Mouse (Mus musculus) frontal cortex, adult 2 months (tissue): Measurements from ENCODE around the gene Cwc25. TPM values are rescaled to one million over a fixed set of nuclear protein-coding genes. Genes with fewer than 3 reads are reported as not detected.
"Not testable (repeated sequence)": the region's sequence is repeated elsewhere in the genome, so short reads cannot be mapped to it uniquely, and the experiment has no call there.

Experiments used
- DNase-seq, 2 experiments: peaks; one replicate each; pipeline ENCODE4 v3.0.0; 2022; ENCODE audit warnings: low spot score in 1 of 2; ENCODE audit errors: extremely low spot score in 1 of 2
- polyA plus RNA-seq: library from polyadenylated mRNA; depleted of rRNA; stranded (reverse); fragments of >200 nt; gene quantifications from 2 replicates; pipeline ENCODE4 v1.2.3, GENCODE M21; 2012

The Cwc25 gene
- polyA plus RNA-seq, 1 experiment, result 18.0 TPM

DNA sequence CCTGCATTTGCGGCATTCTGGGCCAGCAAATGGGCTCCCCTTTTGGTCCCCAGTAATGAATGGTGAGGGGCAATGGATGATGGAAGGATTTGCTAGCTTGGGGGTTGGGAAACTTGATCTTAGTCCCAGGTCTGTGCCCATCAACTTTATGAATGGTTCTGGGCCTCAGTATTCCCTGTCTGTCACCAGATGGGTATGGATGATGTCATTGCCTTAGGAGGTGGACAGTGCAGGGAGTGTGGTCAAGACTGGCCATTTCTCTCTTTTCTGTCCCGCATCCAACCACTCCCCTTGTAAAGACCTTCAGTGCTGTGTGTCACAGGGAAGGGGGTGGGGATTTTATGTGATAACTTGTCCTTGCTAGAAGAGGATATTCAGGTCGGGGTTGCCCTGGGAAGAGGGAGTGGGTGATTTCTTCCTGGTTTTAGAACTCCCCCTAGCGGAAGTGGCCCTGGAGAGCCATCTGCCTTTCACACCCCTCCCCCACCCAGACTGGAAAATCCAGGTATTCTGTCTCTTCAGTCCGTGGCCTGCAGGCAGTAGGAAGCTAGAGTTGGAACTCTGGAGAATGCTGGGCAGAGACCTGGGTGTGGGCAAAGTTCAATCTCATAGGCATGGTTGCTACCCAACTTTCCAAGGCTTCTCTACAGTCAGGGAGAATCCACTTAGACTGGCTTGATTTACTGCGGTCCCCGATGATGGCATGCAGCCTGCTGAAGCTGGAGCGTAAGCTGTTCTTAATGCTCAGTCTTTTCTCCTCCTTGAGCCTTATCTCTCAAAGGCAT is 35.2 kb upstream of the Cwc25 start:
- DNase-seq, result peak in 1 of 2 experiments; percentile 75

DNA sequence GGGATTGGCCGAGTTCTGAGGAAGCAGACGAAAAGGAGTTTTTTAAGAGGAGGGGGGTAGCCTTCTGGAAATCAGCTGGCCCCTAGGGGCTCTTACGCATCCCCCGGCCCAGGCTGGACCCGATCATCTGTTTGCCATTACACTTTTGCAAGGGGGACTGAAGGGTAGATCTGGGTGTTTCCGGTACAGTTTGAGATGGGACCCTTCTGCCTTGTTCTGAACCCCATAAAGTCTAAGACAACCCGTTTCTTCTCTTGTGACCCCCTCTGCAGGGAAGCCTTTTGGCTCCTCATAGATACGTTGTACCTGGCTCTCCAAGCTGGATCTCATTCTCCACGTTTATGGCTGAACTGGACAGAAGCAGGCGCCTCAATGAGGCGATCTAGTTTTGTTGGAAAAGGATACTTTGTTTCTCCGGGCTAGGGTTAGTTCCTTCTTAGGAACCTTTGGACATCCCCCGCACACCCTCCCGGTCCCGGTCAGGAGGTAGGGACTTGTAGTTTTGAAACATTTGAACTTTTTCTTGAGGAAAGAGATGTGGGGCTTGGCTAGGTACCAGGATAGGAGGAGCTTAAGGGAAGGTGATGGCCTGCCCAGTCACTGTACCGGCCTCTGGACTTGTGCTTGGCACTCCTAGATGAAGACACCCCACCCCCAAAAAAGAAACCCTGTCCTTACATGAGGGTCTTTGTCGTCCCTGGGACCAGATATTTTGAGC is 34.5 kb upstream of the Cwc25 start:
- no peak for DNase-seq

DNA sequence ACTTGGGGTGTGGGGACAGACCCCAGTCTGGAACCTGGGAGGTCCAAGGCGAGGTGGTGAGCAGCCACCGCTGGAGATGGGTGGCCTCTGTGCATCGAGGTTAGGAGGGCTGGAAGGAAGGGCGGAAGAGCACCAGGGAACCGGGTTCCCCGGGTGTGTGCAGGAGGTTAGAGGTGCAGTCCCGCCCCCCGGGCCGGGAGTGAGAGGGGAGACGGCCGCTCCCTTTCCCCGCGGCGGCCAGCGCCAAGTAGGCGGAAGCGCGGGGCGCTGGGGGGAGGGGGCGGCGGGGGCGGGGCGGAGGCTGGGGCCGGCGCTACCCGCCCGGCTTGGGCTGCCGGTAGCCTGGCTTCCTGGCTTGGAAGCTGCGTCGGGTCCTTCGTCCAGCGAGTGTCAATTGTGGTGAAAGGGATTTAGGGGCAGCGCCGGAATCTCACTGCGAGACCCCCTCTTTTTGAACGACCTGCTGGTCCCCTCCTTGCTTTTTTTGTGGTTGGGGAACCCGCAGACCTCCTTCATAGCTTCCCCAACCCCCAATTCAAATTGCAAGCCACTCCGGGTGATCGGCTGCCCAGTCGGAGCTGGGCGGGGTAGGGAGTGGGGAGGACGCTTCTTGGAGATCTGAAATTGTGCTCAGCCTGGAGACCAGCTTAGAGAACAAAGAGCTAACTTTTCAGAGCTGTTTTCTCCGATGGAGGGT is 33.8 kb upstream of the Cwc25 start:
- no peak for DNase-seq

DNA sequence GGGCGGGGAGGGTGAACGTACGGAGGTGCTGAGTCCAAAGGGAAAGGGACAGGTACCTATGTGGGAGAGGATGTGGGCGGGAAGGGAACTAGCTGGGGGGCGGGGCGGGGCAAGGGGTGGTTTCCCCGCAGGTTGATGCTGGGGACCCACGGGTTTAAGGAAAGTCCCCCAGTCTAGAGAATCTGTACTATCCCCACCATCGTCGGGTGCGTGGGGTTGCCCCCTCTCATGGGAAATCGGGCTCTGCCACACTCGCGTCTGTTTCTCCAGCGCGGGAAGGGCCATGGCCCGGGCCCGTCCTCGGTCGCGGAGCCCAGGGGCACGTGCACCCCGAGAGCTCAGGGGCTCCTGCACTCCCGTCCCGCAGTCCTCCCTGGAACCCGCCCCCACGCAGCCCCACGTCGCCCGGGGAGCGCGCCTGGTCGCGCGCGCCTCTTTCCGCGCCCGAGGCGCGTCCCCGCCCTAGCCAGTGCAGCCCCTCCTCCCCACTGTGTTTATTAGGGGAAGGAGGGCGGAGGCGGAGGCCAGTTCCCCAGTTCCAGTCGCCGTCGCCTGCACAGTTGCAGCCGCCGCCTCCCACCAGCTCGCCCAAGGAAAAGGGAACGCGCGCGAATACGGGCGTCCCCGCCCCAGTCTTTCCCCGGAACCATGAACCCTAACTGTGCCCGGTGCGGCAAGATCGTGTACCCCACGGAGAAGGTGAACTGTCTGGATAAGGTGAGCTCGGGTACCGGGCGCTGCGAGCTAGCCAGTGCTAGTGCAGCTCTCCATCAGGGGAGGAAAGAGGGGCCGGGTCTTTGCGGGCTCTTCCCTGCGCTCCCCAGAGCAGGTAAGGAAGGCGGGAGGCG is 33.0 kb upstream of the Cwc25 start:
- peak in 1 of 2 experiments; percentile 89 for DNase-seq

DNA sequence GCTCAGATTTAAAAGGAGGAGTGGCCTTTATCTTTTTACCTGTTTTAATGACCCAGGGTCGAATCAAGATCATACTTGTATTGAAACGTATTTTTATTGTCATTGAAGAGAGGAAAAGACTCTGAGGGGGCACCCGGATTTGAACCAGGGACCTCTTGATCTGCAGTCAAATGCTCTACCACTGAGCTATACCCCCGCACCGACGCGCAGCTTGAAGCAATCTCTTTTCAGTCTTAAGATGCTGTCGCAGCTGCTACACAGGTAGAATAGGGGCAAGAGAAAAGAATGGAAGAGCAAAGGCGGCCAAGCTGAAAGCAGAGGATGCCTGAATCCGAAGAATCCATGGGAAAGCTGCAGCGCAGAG is 32.4 kb upstream of the Cwc25 start, which contains the start of gene Lasp1:
TSS of gene Lasp1 (plus strand) at position 219 of the 364 bp plus-strand sequence.
- peak; percentile 80 to 96 for DNase-seq

DNA sequence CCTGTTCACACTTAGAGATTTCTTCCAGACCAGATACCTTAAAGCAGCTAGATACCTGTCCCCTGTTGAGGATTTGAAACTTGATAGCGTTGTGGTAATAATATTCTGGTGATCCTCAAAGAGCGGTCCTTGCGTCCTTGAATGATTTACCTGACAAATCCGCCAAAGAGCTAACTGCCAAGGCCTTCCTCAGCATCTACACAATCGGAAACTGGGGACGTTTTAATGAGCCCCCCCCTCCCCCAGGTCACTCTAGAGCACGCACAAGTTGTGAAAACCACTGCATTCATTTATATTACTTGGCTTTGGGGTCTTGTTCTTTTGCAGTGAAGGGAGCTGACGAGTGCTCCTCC is 31.7 kb upstream of the Cwc25 start:
- DNase-seq, result no peak

DNA sequence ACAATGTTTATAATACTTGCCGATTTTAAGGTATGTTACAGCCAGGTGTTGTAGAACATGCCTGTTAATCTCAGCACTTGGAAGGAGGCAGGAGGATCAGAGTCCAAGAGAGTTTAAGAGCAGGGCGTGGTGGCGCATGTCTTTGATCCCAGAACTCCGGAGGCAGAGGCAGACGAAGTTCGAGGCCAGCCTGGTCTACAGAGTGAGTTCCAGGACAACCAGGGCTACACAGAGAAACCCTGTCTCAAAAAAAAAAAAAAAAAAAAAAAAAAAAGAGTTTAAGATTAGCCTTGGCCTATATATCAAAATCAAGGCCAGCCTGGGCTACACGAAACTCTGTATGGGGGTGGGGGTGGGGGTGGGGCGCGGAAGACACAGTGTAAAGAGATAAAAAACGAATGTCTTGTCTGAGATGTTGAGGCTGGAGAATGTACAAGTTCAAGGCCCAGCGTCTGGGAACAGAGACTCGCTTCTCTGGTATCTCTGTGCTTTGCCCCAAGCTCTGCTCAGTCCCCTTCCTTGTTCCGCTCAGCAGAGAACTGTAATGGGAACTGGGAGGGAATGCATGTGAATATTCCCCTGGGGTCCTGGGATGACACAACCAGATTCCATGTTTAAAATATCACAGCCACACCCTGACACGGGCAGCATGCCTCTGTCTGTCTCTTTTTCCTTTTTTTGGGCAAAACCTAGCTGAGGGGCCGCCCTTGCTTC is 31.2 kb upstream of the Cwc25 start:
- no peak for DNase-seq

DNA sequence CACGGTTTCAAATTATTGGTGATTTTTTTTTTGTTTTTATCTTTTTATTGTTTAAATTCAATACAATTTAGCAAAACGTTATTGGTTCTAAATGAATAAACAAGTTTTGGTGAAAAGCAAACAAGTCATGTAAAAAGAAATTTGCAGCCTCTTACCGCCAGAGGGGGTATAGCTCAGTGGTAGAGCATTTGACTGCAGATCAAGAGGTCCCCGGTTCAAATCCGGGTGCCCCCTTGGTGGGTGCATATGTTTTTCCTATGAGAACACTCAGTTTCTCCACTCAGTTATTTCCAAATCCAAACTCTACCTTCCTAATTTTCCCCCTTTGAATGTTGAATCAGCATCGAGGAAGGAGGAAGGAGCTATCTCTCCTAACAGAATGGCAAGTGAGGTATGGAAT is 30.6 kb upstream of the Cwc25 start:
- DNase-seq, result peak in 1 of 2 experiments; percentile 94

DNA sequence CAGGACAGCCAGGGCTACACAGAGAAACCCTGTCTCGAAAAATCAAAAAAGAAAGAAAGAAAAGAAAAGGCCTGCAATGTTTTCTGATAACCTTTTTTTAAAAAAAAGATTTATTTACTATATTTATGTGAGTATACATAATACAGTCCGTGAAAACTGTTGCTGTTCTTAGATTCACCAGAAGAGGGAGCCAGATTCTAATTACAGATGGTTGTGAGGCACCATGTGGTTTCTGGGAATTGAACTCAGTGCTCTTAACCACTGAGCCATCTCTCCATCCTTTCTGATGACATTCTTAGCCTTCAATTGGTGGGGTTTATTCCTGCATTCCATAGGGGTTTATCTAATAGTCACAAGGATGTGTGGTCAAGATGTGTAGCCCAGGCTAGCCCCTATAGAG is 26.8 kb upstream of the Cwc25 start:
- DNase-seq, result peak in 1 of 2 experiments; percentile 84

DNA sequence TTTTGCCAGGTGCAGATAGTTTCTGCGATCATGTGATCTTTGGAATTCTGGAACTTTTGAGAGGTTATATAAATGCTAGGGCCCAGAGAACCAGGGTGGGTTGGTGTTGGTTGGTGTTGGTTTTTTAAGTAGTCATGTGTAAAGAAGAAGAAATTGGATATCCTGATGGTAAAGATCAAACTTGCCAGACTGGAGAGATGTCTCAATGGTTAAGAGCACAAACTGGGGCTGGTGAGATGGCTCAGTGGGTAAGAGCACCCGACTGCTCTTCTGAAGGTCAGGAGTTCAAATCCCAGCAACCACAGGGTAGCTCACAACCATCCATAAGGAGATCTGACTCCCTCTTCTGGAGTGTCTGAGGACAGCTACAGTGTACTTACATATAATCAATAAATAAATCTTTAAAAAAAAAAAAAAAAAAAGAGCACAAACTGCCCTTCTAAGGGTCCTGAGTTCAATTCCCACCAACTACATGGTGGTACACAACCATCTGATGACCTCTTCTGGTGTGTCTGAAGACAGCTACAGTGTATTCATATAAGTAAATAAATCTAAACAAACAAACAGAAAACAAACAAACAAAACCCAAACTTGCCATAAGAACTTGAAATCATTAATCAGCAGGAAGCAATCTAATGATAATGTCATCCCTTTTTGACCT is 24.6 kb upstream of the Cwc25 start:
- not testable (repeated sequence) for DNase-seq

DNA sequence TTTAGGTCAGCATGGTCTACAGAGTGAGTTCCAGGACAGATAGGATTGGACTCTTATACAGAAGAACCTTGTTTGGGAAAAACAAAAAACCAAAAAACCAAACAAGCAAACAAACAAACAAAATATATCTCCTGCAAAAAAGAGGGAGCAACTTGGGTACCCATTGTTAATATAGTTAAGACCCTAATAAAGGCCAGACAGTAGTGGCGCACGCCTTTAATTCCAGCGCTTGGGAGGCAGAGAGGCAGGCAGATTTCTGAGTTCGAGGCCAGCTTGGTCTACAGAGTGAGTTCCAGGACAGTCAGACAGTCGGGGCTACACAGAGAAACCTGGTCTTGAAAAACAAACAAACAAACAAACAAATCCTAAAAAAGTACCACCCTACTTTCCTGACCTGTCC is 23.4 kb upstream of the Cwc25 start:
- DNase-seq, result no peak

DNA sequence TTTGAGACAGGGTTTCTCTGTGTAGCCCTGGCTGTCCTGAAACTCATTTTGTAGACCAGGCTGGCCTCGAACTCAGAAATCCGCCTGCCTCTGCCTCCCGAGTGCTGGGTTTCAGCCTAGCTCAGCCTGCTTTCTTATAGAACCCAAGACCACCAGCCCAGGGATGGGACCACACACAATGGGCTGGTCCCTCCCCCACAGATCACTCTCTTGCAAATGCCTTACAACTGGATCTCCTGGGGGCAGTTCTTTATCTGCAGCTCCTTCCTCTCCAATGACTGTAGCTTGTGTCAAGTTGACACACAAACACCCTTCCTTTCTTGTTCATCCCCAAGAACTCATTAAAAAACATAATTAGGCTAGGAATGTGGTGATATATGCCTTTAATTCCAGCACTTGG is 21.6 kb upstream of the Cwc25 start:
- no peak for DNase-seq

DNA sequence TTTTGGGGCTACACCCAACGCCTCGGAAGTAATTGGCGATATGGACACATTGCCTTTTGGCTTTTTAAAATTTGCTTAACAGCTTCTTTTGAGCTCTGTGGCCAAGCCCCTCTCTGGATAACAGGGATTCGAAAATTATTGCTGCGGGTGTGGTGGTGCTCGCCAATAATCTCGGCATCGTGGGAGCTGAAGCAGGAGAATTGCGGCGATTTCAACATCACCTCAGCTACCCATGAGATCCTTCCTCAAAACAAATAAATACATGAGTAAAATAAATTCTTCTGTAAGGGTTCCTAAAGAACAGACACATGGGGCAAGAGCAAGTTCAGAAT is 16.2 kb upstream of the Cwc25 start:
- no peak for DNase-seq

DNA sequence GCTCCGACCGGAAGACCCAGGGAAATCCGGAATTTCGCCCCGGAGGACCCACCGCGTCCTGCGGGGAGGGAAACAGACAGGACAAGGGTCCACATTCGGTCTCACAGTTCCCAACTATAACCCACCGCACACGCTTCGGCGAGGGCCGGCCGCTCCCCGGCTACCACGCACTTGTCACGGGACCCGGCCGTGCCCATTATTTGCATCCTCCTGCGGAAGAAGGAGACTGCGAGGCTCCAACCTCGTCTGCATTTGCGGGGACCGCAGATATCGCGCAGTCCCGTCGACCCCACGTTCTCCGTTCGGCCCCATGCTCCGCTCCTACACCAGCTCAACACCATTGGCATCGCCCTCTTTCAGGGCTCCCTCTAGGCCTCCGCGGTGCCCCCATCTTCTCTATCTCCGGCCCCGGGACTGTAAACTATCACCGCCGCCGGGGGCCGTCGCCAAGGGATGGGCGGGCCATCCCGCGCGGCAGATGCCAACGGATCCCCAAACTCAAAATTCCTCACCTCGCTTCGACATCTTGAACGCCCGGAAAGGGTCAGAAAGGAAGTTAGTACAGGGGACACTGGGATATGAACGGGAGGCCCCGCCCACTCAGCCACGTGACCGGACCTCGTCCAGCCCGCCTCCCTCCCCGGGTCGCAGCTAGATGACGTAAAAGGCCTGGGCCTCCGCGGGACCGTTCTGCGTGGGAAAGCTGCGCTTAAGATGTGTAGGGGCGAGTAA is 15.6 kb upstream of the Cwc25 start, which contains the start of gene Rpl23:
TSS of gene Rpl23 (minus strand) at position 606 of the 732 bp plus-strand sequence.
- peak; percentile 98 to 100 for DNase-seq

DNA sequence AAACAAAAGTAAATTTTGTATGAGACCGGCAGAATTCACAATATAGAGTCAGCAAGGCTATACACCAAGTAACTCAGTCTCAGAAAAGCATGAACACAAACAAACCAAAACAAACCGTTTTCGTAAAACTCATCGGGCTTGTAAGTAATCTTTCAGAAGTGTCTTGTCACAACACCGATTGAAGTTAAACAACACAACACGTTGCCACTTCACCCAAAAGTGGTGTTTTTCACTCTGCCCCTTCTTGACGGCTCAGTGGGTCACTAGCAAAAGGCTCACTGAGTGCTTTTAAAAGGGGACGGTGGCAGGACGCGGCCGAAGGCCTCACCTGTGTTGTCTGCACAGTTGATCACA is 15.1 kb upstream of the Cwc25 start:
- no peak for DNase-seq

DNA sequence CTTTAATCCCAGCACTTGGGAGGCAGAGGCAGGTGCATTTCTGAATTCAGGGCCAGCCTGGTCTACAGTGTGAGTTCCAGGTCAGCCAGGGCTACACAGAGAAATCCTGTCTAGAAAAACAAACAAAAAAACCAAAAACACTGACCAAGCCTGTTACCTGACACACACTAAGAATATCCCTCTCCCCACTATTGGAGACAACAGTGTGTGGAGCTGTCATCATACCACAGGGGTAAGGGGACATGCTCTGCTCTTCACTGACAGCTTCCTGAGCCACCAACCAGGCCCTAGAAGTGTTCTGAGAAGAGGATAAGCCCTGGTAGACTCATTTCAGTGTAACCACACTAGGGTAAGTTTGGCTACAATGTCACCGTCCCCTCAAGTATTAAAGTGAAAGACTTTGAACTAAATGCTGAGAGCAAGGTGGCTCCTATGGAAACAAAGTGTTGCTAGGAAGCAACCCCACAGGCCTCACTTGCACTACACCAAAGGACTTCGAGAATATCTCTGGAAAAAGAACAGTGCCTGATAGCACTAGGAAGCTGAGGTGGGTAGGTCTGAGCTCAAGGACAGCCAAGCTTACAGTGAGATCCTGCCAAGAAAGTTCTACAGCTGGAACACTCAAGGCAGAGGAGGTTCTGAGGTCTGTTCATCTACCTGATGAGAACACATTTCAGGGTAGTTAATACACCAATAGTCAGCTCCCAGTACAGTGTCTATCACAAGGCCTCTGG is 13.8 kb upstream of the Cwc25 start:
- DNase-seq, result no peak

DNA sequence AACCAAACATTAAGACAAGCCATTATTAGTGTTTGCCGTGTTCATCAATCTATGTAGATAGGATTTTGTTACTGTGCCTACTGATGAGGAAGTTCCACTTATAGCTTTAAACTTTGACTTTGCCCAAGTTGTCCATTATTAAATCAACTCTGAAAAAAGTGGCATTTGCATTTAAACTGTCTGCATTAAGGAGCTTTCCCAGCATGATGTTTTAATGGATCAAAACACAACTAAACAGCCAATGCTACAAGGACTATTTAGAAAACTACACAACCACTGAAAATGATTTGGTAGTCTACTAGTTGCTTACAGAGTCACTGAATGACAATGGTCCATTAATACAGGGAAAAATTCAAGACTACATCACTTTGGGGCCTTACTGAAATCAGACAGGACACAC is 12.6 kb upstream of the Cwc25 start:
- no peak for DNase-seq

DNA sequence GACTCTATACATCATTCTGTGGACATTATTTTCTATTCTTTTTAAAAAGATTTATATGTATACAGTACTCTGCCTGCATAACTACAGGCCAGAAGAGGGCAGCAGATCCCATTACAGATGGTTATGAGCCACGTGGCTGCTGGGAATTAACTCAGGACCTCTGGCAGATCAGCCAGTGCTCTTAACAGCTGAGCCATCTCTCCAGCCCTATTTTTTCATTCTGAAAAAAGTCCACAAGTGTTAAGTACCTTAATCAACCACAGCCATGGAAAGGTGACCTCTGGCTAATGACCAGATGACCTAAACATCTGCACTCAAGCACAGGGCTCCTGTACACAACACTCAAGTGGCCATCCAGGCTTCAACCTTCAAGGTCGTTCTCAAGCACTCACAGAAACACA is 10.8 kb upstream of the Cwc25 start:
- DNase-seq, result no peak
